Mouse (Mus musculus) limb, embryonic 14.5 days (tissue): ENCODE results near the gene Gria4. TPM values are rescaled to one million over a fixed set of nuclear protein-coding genes. Genes with fewer than 3 reads are reported as not detected.
"Not testable (repeated sequence)": the region's sequence is repeated elsewhere in the genome, so short reads cannot be mapped to it uniquely, and the experiment has no call there.

Source experiments
- ATAC-seq: fragments of 200-750 bp; cut with Nextera tagmentation; 2 replicates; pipeline ENCODE4 v1.8.0; 2017; ENCODE audit warnings: low read depth, moderate number of reproducible peaks, moderate TSS enrichment; ENCODE audit not compliant: low FRiP score
- DNase-seq: peaks from one replicate; pipeline ENCODE4 v3.0.0-alpha.2; 2015; ENCODE audit warnings: low spot score
- H3K27ac ChIP-seq: fragments of 300-500 bp; sonication (generic); replicated peaks from 2 replicates; pipeline ENCODE4 v1.5.1; 2014; ENCODE audit warnings: low read depth, mild to moderate bottlenecking, low read length, moderate library complexity, mixed read lengths
- H3K27me3 ChIP-seq: fragments of 300-500 bp; sonication (generic); 2 replicates; pipeline ENCODE4 v1.6.1; 2014; ENCODE audit warnings: low read length, mixed read lengths; ENCODE audit not compliant: control insufficient read depth, insufficient read depth
- H3K36me3 ChIP-seq: fragments of 300-500 bp; sonication (generic); 2 replicates; pipeline ENCODE4 v1.6.1; 2014; ENCODE audit warnings: mild to moderate bottlenecking, low read length, moderate library complexity, mixed read lengths; ENCODE audit not compliant: control insufficient read depth, insufficient read depth
- H3K4me1 ChIP-seq: fragments of 300-500 bp; sonication (generic); 2 replicates; pipeline ENCODE4 v1.6.1; 2014; ENCODE audit warnings: antibody characterized with exemption, low read length, mixed read lengths; ENCODE audit not compliant: control insufficient read depth, insufficient read depth
- H3K4me2 ChIP-seq: fragments of 300-500 bp; sonication (generic); replicated peaks from 2 replicates; pipeline ENCODE4 v1.6.1; 2014; ENCODE audit warnings: low read depth, mild to moderate bottlenecking, low read length, moderate library complexity; ENCODE audit not compliant: severe bottlenecking
- H3K4me3 ChIP-seq: fragments of 300-500 bp; sonication (generic); replicated peaks from 2 replicates; pipeline ENCODE4 v1.5.1; 2014; ENCODE audit warnings: low read length
- H3K9ac ChIP-seq: fragments of 300-500 bp; sonication (generic); 2 replicates; pipeline ENCODE4 v1.6.1; 2014; ENCODE audit warnings: mild to moderate bottlenecking, low read depth, low read length, moderate library complexity; ENCODE audit not compliant: severe bottlenecking
- H3K9me3 ChIP-seq: fragments of 300-500 bp; sonication (generic); 2 replicates; pipeline ENCODE4 v1.6.1; 2016; ENCODE audit warnings: low read length; ENCODE audit not compliant: control insufficient read depth
- POLR2A ChIP-seq: fragments of 200-500 bp; IDR thresholded peaks from 2 replicates; pipeline ENCODE4 v1.8.0; 2012; ENCODE audit warnings: inconsistent platforms, mild to moderate bottlenecking, moderate library complexity, borderline replicate concordance; ENCODE audit not compliant: insufficient read depth, insufficient read length; ENCODE audit errors: extremely low read depth
- WGBS: fragments of 180-500 bp; shearing (Covaris S2); extraction: QIAGEN DNeasy Blood & Tissue Kit; methylation state at CpG from one replicate; pipeline ENCODE4 v1.1.7; 2014; 5-methylcytosine and 5-hydroxymethylcytosine counted together
- polyA plus RNA-seq, 2 experiments: library from polyadenylated mRNA; depleted of rRNA in 1 of 2; stranded (reverse) in 1 of 2; unstranded in 1 of 2; fragments of >200 nt; fragmentation: Nextera tagmentation in 1 of 2; extraction: Ambion mirVana in 1 of 2; gene quantifications; 2 replicates each; pipeline versions ENCODE4 v1.2.1 to v1.2.3; 2012 to 2014

Gene Gria4
- polyA plus RNA-seq (2012; rRNA removed) (1.4 and 1.6 TPM in 2 replicates), polyA plus RNA-seq (2014; fragmentation: Nextera tagmentation; extraction: Ambion mirVana) (1.2 and 1.3 TPM in 2 replicates)

GRCm38 (mm10) chr9:4795544-4796288, at the start of gene Gria4:
TSS of gene Gria4 (minus strand) at chr9:4796234.
- TF ChIP-seq POLR2A, result no peak

GRCm38 (mm10) chr9:4810941-4811340, 14.9 kb upstream of the Gria4 start:
- not testable (repeated sequence) for DNase-seq, H3K36me3 ChIP-seq, H3K27ac ChIP-seq, H3K9ac ChIP-seq, H3K9me3 ChIP-seq, ATAC-seq, H3K4me1 ChIP-seq, H3K4me3 ChIP-seq, H3K4me2 ChIP-seq, H3K27me3 ChIP-seq
- 68% methylated on average over 2 of the region's 2 CpGs for WGBS

More at GRCm38 (mm10) chr9:4795544-4796288, at the start of gene Gria4:
- no peaks in the 10 kb centered on the region for H3K27me3 ChIP-seq
- peak within 1 kb of the TSS; percentile 53 for H3K4me3 ChIP-seq
- ATAC-seq (peak; percentile 86), DNase-seq (peak; percentile 61)
- H3K27ac ChIP-seq, result no peak within 1 kb of the TSS
- no peaks in the 10 kb centered on the region for H3K36me3 ChIP-seq
- peak within 1 kb of the TSS; percentile 59 for H3K9ac ChIP-seq
- no peaks in the 10 kb centered on the region for H3K9me3 ChIP-seq
- no peaks in the 10 kb centered on the region for H3K4me1 ChIP-seq
- peak within 1 kb of the TSS; percentile 93 for H3K4me2 ChIP-seq
- under 1% methylated on average over 44 of the region's 46 CpGs for WGBS

GRCm38 (mm10) chr9:4803151-4803755, 7.2 kb upstream of the Gria4 start:
- no peak overlapping the region for H3K9ac ChIP-seq
- H3K4me3 ChIP-seq, result no peak overlapping the region
- no peak for TF ChIP-seq POLR2A
- H3K36me3 ChIP-seq, result no peaks in the 10 kb centered on the region
- DNase-seq (no peak), ATAC-seq (no peak)
- no peaks in the 10 kb centered on the region for H3K27me3 ChIP-seq
- no peak overlapping the region for H3K27ac ChIP-seq
- H3K4me1 ChIP-seq, result no peaks in the 10 kb centered on the region
- 77% methylated on average over 7 of the region's 7 CpGs for WGBS
- no peak overlapping the region for H3K4me2 ChIP-seq
- H3K9me3 ChIP-seq, result no peaks in the 10 kb centered on the region

GRCm38 (mm10) chr9:4797396-4797795, 1.4 kb upstream of the Gria4 start:
- Histone ChIP-seq H3K4me3 (no peak overlapping the region), H3K27ac (no peak overlapping the region), H3K9ac (no peak overlapping the region), H3K27me3 (no peaks in the 10 kb centered on the region), H3K4me2 (no peak overlapping the region), H3K4me1 (no peaks in the 10 kb centered on the region), H3K36me3 (no peaks in the 10 kb centered on the region), H3K9me3 (no peaks in the 10 kb centered on the region)
- TF ChIP-seq POLR2A, result no peak
- no peak for DNase-seq
- 87% methylated on average over 2 of the region's 2 CpGs for WGBS
- ATAC-seq, result no peak

- no peaks in the 10 kb centered on the region for H3K4me1 ChIP-seq
- no peak for TF ChIP-seq POLR2A
- ATAC-seq (no peak), DNase-seq (no peak)
- WGBS, result under 1% methylated on average over 4 of the region's 4 CpGs
- no peaks in the 10 kb centered on the region for H3K9me3 ChIP-seq
- peak overlapping the region; percentile 93 for H3K4me2 ChIP-seq
- H3K9ac ChIP-seq, result peak overlapping the region; percentile 59
- no peak overlapping the region for H3K27ac ChIP-seq
- no peaks in the 10 kb centered on the region for H3K36me3 ChIP-seq
- H3K27me3 ChIP-seq, result no peaks in the 10 kb centered on the region
- peak overlapping the region; percentile 53 for H3K4me3 ChIP-seq
Measured at GRCm38 (mm10) chr9:4796289-4796645, 233 bp upstream of the Gria4 start.
